In genomic region chr3:55112710-55113415, GRCm38 (mm10) we compare ENCODE assay signal across 8 mouse cellular contexts. TPM values are rescaled to one million over a fixed set of nuclear protein-coding genes. Genes with fewer than 3 reads are reported as not detected.
DNase-seq lines count a peak whose midpoint lies in the region; ATAC-seq lines count a peak whose summit lies in the region.

No protein-coding gene starts in this region.

- H3K4me3 ChIP-seq in kidney, embryonic 16.5 days (ENCODE audit: low read length): peak overlapping the region; percentile 95
- H3K4me3 ChIP-seq in brown adipose tissue, adult 24 weeks (ENCODE audit: insufficient read depth, low read depth, low read length): peak overlapping the region; percentile 93
- peak overlapping the region; percentile 76 for H3K4me3 ChIP-seq in lung, embryonic 15.5 days
- H3K4me3 ChIP-seq in stomach, embryonic 15.5 days (replicated peaks): peak overlapping the region; percentile 88

- peaks cover 13% of the 10 kb centered on the region for H3K36me3 ChIP-seq in kidney, embryonic 16.5 days (ENCODE audit: insufficient read depth, low read length)
- H3K36me3 ChIP-seq in lung, embryonic 15.5 days: peaks cover 11% of the 10 kb centered on the region
- peaks cover 10% of the 10 kb centered on the region; the same call in 1 of the 2 replicates for H3K36me3 ChIP-seq in stomach, embryonic 15.5 days

- H3K4me2 ChIP-seq in kidney, embryonic 16.5 days (replicated peaks; ENCODE audit: low read depth, low read length): peak overlapping the region; percentile 73
- peak overlapping the region; percentile 58 for H3K4me2 ChIP-seq in lung, embryonic 15.5 days
- H3K4me2 ChIP-seq in stomach, embryonic 15.5 days: peak overlapping the region; percentile 54

- peak overlapping the region; percentile 93 for H3K27ac ChIP-seq in kidney, embryonic 16.5 days (ENCODE audit: low read length)
- H3K27ac ChIP-seq in brown adipose tissue, adult 24 weeks (replicated peaks; ENCODE audit: low read depth, low read length): peak overlapping the region; percentile 86
- H3K27ac ChIP-seq in lung, embryonic 15.5 days: peak overlapping the region; percentile 91
- H3K27ac ChIP-seq in stomach, embryonic 15.5 days: peak overlapping the region; percentile 92

- no peaks in the 10 kb centered on the region for H3K9me3 ChIP-seq in kidney, embryonic 16.5 days (ENCODE audit: low read length)
- no peaks in the 10 kb centered on the region for H3K9me3 ChIP-seq in lung, embryonic 15.5 days
- no peaks in the 10 kb centered on the region for H3K9me3 ChIP-seq in stomach, embryonic 15.5 days

- H3K27me3 ChIP-seq in kidney, embryonic 16.5 days (ENCODE audit: insufficient read depth, low read length): no peaks in the 10 kb centered on the region
- no peaks in the 10 kb centered on the region for H3K27me3 ChIP-seq in lung, embryonic 15.5 days
- no peaks in the 10 kb centered on the region for H3K27me3 ChIP-seq in stomach, embryonic 15.5 days (replicated peaks)

- peak; percentile 46 for ATAC-seq in kidney, embryonic 16.5 days (ENCODE audit: low FRiP score, low TSS enrichment)
- peak; percentile 12 to 20; a peak in 1 of 4 replicates for ATAC-seq in hematopoietic stem cell, adult 5-6 weeks (replicated peaks in 1 of 2; ENCODE audit: insufficient read depth in 1 of 2, low FRiP score in 2 of 2, low TSS enrichment in 1 of 2, low read depth in 1 of 2, poor library complexity in 2 of 2, severe bottlenecking in 2 of 2)
- ATAC-seq in lung, embryonic 15.5 days (ENCODE audit: borderline replicate concordance, extremely low read depth, low FRiP score, low TSS enrichment): peak; percentile 36; the same call in 1 of the 2 replicates
- peak; percentile 37; the same call in 1 of the 2 replicates for ATAC-seq in stomach, embryonic 15.5 days (ENCODE audit: insufficient read depth, low FRiP score, low read depth)

- DNase-seq in kidney, adult 9 months: no peak
- DNase-seq in spleen, postnatal 36 days (ENCODE audit: low spot score in 2 of 2): no peak
- no peak for DNase-seq in cerebellum, postnatal 14 days

- H3K9ac ChIP-seq in kidney, embryonic 16.5 days (replicated peaks; ENCODE audit: low read length): peak overlapping the region; percentile 98
- H3K9ac ChIP-seq in lung, embryonic 15.5 days: peak overlapping the region; percentile 91
- H3K9ac ChIP-seq in stomach, embryonic 15.5 days: peak overlapping the region; percentile 98

- 26% methylated on average over 16 of the region's 16 CpGs for WGBS in kidney, embryonic 16.5 days
- WGBS in lung, embryonic 15.5 days: 17% methylated on average over 16 of the region's 16 CpGs
- 33% methylated on average over 16 of the region's 16 CpGs for WGBS in stomach, embryonic 15.5 days

- H3K4me1 ChIP-seq in kidney, embryonic 16.5 days (ENCODE audit: insufficient read depth, low read length): peaks cover 19% of the 10 kb centered on the region
- 0 out of 2 replicates have a peak, but pooled peaks cover 5% of the 10 kb centered on the region for H3K4me1 ChIP-seq in brown adipose tissue, adult 24 weeks (ENCODE audit: control insufficient read depth, insufficient read depth, insufficient read length, low read length)
- H3K4me1 ChIP-seq in lung, embryonic 15.5 days: peaks cover 23% of the 10 kb centered on the region
- H3K4me1 ChIP-seq in stomach, embryonic 15.5 days: peaks cover 3% of the 10 kb centered on the region; the same call in 1 of the 2 replicates

RNA-seq across cellular contexts. Expression of gene Spg20, which starts 1.0 kb away (rescaled TPM):
- 44.3 and 45.7 TPM in 2 replicates for polyA plus RNA-seq in kidney, embryonic 16.5 days (2015; fragmentation: Nextera tagmentation; extraction: Ambion mirVana)
- 17.8 and 19.9 TPM in 2 replicates for polyA plus RNA-seq in brown adipose tissue, adult 24 weeks (2012; ENCODE audit: insufficient read depth, insufficient read length, missing spikeins)
- 40.2 and 48.3 TPM in 2 replicates for total RNA-seq in hematopoietic stem cell, adult 5-6 weeks (2017)
- polyA plus RNA-seq in lung, embryonic 15.5 days (2015; fragmentation: Nextera tagmentation; extraction: Ambion mirVana): 39.5 and 39.7 TPM in 2 replicates
- 35.2 and 38.7 TPM in 2 replicates for polyA plus RNA-seq in stomach, embryonic 15.5 days (2015; fragmentation: Nextera tagmentation; extraction: Ambion mirVana)

RNA-seq across cellular contexts. Expression of gene Ccdc169, which starts 24.3 kb away (rescaled TPM):
- not detected in 2 replicates for polyA plus RNA-seq in kidney, embryonic 16.5 days (2015; fragmentation: Nextera tagmentation; extraction: Ambion mirVana)
- not detected in 2 replicates for polyA plus RNA-seq in brown adipose tissue, adult 24 weeks (2012; ENCODE audit: insufficient read depth, insufficient read length, missing spikeins)
- total RNA-seq in hematopoietic stem cell, adult 5-6 weeks (2017): 0.63 TPM in 1 of 2 replicates, not detected in the other
- polyA plus RNA-seq in lung, embryonic 15.5 days (2015; fragmentation: Nextera tagmentation; extraction: Ambion mirVana): not detected in 2 replicates
- polyA plus RNA-seq in stomach, embryonic 15.5 days (2015; fragmentation: Nextera tagmentation; extraction: Ambion mirVana): 0.09 TPM in 2 replicates

RNA-seq across cellular contexts. Expression of gene Ccna1, which starts 57.6 kb away (rescaled TPM):
- polyA plus RNA-seq in kidney, embryonic 16.5 days (2015; fragmentation: Nextera tagmentation; extraction: Ambion mirVana): 1.1 and 3.1 TPM in 2 replicates
- not detected in 2 replicates for polyA plus RNA-seq in brown adipose tissue, adult 24 weeks (2012; ENCODE audit: insufficient read depth, insufficient read length, missing spikeins)
- not detected in 2 replicates for total RNA-seq in hematopoietic stem cell, adult 5-6 weeks (2017)
- 4.6 and 6.0 TPM in 2 replicates for polyA plus RNA-seq in lung, embryonic 15.5 days (2015; fragmentation: Nextera tagmentation; extraction: Ambion mirVana)
- polyA plus RNA-seq in stomach, embryonic 15.5 days (2015; fragmentation: Nextera tagmentation; extraction: Ambion mirVana): 1.2 and 1.7 TPM in 2 replicates
